Mouse (Mus musculus) adrenal gland, postnatal 4 days (tissue): ENCODE measurements around the gene Tex12. TPM values are rescaled to one million over a fixed set of nuclear protein-coding genes. Genes with fewer than 3 reads are reported as not detected.

Experiments used
- DNase-seq, 2 experiments: peaks; one replicate each; pipeline ENCODE4 v3.0.0; 2021 to 2022; ENCODE audit warnings: low spot score in 2 of 2, mixed read lengths in 2 of 2
- total RNA-seq, 2 experiments: library from RNA; stranded (reverse); gene quantifications; 2 replicates each; pipeline ENCODE4 v1.2.3; 2021

Tex12 gene
- total RNA-seq, 2 experiments from 2014 or later: not detected

DNA sequence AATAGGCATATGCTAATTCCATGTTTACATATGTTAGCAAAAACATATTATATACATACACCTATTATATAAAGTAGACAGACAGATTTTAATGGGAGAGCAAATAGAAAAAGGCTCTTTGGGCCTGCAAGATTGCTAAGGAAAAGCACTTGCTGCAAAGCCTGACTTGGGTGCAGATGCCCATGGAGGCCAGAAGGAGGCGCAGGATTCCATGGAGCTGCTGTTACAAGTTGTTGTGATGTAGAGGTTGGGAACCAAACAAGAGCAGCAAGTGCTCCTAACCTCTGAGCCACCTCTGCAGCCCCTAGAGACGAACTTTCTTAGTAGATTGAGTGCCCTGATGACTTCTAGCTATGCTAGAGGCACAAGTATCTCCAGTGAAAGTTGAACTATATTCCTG, 42.3 kb downstream of the Tex12 start:
- DNase-seq: no peak

- no peak for DNase-seq
These were observed 45.7 kb downstream of the Tex12 start for GRCm38 (mm10) chr9:50515462-50515861.

DNA sequence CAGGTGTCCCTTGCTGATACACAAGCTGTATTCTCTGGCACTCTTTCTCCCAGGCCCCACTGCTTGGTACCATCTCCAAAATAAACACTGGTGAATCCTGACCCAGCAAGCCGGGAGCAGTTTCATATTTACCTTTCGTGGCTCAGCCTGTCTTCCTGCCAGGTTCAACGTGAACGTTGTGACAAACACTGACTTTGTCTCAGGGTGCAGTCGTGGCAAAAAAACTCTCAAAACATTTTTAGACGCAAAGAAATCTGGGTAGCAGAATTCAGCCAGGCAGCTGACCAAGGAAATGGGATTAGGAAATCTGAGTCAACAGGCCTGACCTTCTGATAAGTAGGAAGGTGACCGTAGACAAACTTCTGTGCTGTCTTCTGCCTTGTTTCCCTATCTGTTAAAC, 53.6 kb downstream of the Tex12 start:
- no peak for DNase-seq

Other genes with a start within 250 kb of the Tex12 start
- gene Rpl10-ps3, start 216.4 kb downstream of the Tex12 start, total RNA-seq: 1,000 to 10,000 TPM; 1,124 to 1,153 TPM
- 1 to 10 TPM in 1 of 2 experiments, under 1 TPM in 1; 0.25 to 3.2 TPM for gene Plet1, start 66.8 kb downstream of the Tex12 start, total RNA-seq
- 10 to 100 TPM; 71.9 to 77.2 TPM for gene Pts, start 32.6 kb downstream of the Tex12 start, total RNA-seq
- 1 to 10 TPM; 5.6 to 6.3 TPM for gene Il18, start 6.5 kb downstream of the Tex12 start, total RNA-seq
- 1 to 10 TPM; 2.3 to 4.1 TPM for gene Bco2, start 6.1 kb downstream of the Tex12 start, total RNA-seq
- 100 to 1,000 TPM; 252 to 272 TPM for gene Sdhd, start 42.5 kb upstream of the Tex12 start, total RNA-seq
- gene Timm8b, start 42.6 kb upstream of the Tex12 start, total RNA-seq: 100 to 1,000 TPM; 134 to 149 TPM
- 1 to 10 TPM; 2.9 to 3.7 TPM for gene Pih1d2, start 56.0 kb upstream of the Tex12 start, total RNA-seq
- 10 to 100 TPM; 36.8 to 38.8 TPM for gene Nkapd1, start 56.1 kb upstream of the Tex12 start, total RNA-seq
- gene Dlat, start 98.5 kb upstream of the Tex12 start, total RNA-seq: 100 to 1,000 TPM; 117 to 122 TPM
- gene Dixdc1, start 178.2 kb upstream of the Tex12 start, total RNA-seq: 10 to 100 TPM; 16.0 to 19.7 TPM
- 10 to 100 TPM; 11.2 to 11.4 TPM for gene 2310030G06Rik, start 185.2 kb upstream of the Tex12 start, total RNA-seq
- 10 to 100 TPM; 47.8 to 84.1 TPM for gene Cryab, start 190.0 kb upstream of the Tex12 start, total RNA-seq
- 1 to 10 TPM; 4.8 to 7.6 TPM for gene Hspb2, start 191.0 kb upstream of the Tex12 start, total RNA-seq
- gene Fdxacb1, start 206.9 kb upstream of the Tex12 start, total RNA-seq: 1 to 10 TPM; 8.2 to 9.7 TPM
- 10 to 100 TPM; 21.4 to 22.5 TPM for gene Alg9, start 213.7 kb upstream of the Tex12 start, total RNA-seq
- gene 1110032A03Rik, start 214.2 kb upstream of the Tex12 start, total RNA-seq: 10 to 100 TPM; 35.5 to 36.5 TPM